Mouse (Mus musculus) retina, postnatal 7 days (tissue): ENCODE results near the gene Prrt1.

Experiments
- DNase-seq: peaks from one replicate; pipeline ENCODE4 v3.0.0-alpha.2; 2012; ENCODE audit warnings: low read depth, low spot score

Gene Prrt1

DNA sequence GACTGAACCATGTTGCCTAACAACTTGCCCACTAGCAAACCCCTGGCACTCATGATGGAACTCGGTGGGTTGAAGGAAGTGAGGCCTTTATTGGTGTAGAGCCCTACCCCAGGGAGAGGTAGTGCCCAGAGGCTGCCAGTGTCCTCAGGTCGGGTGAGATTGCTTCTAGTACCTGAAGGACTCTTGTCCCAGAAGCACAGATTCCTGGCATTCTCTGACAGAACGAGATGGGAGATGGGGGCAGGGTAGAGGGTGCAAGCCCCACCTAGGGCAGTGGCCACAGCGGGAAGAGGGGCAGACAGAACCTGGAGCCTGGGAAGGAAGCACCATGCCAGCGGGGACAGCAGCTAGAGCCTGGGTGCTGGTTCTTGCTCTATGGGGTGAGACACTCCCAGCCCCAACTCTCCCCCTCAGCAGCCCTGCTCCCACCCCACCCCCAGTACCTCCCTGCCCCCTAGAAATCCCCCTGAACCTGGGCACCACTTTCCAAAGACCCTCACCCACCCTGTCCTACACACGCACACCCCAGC lies 31.7 kb upstream of the Prrt1 start, which contains the start of gene Ager:
Gene Ager (plus strand): TSS at position 297 of the 530 bp plus-strand sequence.
- DNase-seq: no peak

DNA sequence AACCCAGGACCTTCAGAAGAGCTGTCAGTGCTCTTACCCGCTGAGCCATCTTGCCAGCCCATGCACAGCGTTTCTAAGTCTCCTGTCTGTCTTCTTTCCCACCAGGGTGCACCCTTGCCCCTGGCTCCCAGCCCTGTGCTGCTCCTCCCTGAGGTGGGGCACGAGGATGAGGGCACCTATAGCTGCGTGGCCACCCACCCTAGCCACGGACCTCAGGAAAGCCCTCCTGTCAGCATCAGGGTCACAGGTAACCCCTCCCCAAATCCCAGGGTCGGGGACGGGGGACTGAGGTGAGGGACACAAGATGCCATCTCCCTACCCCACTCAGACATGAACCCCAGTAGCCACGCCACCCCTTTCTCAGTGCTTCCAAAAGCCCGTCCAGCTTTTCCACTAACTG lies 29.4 kb upstream of the Prrt1 start:
- DNase-seq: no peak

- DNase-seq: no peak
These were observed 27.5 kb upstream of the Prrt1 start for GRCm38 (mm10) chr17:34601796-34602195.

DNA sequence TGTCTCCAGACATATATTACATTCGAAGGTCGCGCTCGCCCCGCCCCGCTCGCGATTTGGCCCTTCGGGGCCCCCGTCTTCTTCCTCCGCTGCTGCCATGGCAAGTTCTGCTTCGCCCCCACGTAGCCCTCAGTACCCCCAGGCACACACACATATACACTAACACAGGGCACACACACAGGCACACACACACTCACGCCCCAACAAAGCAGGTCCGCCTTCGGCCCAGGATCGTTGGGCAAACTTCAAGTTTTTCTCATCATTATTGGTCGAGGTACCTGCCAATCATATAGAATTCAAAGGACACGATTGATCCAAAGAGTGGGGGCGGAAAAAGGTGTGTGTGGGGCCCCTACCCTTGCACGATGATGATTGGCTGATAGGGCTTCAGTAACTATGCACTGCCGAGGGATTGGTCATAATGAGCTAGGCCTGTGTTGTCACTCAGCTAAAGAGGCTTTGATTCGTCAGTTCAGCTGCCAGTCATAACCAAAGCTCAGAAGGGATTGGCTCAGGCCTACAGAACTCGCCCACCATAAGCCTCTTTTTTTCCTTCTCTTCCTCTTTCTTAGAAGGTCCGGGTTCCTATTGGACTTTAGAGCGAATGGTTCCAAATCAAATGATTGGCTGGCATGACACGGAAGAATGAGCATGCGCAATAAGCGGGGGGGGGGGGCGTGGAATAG lies 25.8 kb upstream of the Prrt1 start, which contains the start of gene Rnf5:
Gene Rnf5 (minus strand): TSS at position 316 of the 686 bp plus-strand sequence.
- DNase-seq: peak; percentile 100

DNA sequence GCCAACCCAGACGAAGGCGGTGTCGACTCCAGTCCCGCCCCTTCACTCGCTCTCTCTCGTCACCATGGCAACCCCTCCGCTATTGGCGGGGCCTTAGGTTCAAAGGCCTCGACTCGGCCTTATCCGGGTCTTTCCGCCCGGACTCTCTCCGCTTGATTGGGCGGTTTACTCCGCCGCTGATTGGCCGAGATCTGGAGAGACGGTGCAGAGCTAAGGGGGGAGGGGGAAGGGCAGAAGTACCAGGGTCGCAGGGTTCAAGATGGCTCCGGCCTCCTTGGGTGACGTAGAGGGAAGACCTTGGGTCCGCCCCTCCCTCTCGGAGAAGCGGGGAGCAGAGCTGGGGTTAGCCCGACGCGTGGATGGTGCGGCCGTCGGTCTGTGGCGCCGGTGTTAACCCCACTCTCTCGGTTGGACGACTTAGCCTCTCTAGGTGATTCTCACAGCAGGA lies 25.2 kb upstream of the Prrt1 start, which contains the start of gene Agpat1:
Gene Agpat1 (plus strand): TSS at position 202 of the 448 bp plus-strand sequence.
- DNase-seq: peak; percentile 100

DNA sequence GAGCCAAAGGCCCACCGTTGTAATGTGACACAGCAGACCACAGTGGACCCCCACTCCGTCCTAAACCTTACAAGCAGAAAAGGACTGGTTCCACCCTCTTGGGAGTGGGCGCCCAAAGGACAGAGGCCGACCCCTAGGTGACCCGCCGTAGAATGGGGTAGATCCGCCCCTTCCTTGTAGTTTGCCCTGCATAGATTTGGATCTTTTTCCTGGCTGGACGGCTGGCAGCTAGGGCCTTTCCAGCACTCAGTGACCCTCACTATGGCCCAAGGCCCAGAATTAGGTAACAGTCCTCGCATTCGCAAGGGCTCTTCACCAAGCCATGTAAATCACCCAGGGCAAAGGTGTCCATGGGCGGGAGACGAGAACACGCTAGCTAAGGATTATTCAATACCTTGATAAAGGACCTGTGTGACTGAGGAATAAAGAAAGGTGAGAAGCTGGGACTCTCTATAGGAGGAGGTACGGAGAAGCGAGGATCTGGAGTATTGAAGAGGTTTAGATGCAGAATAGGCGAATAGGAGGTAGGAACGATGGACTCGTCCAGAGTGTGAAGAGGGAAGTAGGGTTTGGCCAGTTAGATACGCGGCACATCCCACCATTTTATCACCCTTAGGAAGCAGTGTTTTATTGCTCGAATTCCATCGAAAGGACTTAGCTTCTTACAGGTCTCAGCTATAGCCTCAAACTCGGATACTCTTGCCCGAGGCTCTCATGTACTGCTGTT lies 24.7 kb upstream of the Prrt1 start:
- no peak for DNase-seq

GRCm38 (mm10) chr17:34605609-34606008 lies 23.7 kb upstream of the Prrt1 start:
- peak; percentile 88 for DNase-seq

GRCm38 (mm10) chr17:34606186-34607039 lies 22.9 kb upstream of the Prrt1 start:
- no peak for DNase-seq

DNA sequence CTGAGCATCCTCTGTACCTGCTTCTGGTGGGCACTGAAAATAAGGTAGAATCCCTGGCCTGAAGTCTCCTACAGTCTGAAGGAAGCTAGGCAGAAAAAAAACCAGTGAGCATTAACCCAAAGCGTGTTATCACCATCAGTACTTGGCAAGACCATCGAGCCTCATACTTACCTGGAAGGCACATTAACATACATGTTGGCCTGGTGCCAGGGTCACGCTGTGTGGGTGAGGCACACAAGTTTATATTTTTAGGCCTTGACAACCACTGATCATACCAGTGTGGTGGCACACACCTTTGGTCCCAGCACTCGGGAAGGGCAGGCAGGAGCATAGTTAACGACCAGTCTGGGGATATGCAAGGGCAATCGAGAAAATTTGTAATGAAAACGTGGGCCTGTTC lies 21.3 kb upstream of the Prrt1 start:
- no peak for DNase-seq

DNA sequence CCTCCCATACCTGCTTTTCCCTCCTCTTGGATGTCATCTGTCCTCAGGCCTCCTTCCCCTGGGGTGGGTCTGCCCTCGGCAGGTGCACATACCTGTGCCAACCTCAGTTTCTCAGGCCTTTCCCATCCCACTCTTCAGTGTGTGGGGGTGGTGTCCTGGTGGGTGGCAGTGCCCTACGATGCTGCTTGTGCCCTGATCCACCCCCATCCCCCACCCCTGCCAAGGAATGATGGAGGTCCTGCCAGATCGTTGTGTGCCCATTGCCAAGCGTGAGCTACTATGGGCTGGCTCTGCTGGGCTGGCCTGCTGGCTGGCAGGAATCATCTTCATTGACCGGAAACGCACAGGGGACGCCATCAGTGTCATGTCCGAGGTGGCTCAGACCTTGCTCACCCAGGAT lies 18.3 kb upstream of the Prrt1 start:
- no peak for DNase-seq

DNA sequence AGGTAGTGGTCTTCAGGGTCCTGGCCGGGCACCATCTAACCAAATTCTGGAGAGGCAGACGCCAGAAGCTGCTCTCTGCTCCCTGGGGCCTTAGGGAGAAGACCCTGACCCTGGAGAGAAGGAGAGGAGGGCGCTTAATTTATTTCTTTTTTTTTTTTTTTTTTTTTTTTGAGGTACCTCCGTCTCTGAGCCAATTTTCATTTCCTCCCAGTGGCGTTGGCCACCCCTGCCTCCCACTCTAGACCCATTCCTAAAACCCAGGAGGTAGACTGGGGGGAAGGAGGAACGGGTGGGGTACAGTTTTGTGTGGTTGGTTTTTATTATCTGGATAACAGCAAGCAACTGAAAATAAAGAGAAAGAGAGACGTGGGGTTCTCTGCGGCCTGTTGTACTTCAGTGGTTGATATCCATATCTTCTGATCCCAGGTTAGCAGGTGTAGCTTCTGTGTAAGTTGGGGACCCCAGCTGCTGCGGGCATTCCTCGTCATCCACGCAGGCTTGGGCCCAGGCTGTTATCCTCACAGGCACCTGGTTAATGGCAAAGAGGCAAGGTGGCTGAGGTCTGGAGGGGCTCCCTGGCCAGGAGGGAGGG lies 16.2 kb upstream of the Prrt1 start:
- no peak for DNase-seq

DNA sequence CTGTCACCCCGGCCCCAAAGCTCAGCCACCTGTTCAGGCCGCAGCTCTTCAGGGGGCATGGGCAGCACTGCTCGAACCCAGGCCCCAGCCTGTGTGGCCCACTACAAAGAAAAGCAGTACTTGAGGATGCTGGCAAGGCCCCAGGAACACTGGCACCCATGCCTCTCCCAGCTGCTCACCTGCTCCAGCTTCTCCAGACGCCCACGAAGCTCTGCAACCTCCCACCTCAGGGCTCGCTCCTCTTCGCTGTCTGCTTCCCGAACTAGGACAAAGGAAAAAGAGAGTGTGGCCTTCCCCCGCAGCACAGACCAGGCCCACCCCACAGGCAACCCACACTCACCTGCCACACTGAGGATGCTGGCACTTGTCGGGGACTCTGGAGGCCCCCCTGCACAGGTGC lies 15.5 kb upstream of the Prrt1 start:
- no peak for DNase-seq

DNA sequence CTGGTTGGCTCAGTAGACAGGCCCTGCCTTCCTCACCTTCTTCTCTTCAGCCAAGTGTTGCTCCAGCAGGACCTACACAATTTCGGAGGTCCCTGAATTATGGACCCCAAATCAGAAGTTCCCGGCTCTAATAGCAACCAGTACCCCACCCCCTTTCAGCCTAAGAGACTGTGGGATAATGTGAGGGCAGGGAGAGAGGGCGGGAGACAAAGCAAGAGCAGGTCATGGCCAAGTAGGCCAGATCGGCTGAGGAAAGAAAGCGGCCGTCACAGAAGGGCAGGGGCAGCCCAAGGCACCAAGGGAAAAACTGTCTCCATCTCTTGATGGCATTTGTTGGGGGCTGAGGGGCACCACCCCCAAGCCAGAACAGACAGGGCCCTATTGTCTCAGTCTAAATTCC lies 13.5 kb upstream of the Prrt1 start, which contains the start of gene Egfl8:
Gene Egfl8 (minus strand): TSS at position 101 of the 400 bp plus-strand sequence.
- no peak for DNase-seq

GRCm38 (mm10) chr17:34618999-34619398 lies 10.3 kb upstream of the Prrt1 start:
- DNase-seq: peak; percentile 56

- no peak for DNase-seq
These were observed 8.3 kb upstream of the Prrt1 start for GRCm38 (mm10) chr17:34621006-34621405.

DNA sequence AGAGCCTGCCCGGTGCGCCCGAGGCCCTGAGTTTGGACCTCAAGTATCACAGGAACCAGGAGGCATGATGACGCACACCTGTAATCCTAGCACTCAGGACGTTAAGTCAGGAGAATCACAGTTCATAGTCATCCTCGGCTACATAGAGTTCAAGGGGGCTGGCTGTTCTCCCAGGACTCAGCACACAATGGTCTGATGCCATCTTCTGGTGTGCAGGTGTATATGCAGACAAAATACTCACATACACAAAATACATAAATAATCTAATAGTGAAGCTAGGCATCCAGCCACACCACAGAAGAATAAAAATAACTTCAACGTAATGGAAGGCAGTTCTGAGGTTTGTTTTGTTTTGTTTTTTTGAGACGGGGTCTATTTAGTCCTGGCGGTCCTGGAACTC lies 6.2 kb upstream of the Prrt1 start:
- DNase-seq: no peak

DNA sequence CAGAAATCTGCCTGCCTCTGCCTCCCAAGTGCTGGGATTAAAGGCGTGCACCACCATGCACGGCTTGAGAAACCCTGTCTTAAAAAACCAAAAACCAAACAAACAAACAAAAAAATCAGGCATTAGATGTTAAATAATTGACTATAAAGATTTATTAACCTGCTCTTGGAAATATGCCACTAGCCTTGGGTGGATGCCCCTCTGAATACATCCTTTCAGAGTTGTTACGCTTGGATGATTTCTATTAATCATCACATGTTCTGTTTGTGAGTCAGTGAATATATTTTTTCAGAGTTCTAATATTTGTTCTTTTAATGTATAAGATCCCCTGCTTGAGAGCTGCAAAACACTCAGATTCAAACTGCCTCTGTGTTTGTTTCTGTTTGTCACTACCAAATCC lies 4.4 kb upstream of the Prrt1 start:
- DNase-seq: no peak

DNA sequence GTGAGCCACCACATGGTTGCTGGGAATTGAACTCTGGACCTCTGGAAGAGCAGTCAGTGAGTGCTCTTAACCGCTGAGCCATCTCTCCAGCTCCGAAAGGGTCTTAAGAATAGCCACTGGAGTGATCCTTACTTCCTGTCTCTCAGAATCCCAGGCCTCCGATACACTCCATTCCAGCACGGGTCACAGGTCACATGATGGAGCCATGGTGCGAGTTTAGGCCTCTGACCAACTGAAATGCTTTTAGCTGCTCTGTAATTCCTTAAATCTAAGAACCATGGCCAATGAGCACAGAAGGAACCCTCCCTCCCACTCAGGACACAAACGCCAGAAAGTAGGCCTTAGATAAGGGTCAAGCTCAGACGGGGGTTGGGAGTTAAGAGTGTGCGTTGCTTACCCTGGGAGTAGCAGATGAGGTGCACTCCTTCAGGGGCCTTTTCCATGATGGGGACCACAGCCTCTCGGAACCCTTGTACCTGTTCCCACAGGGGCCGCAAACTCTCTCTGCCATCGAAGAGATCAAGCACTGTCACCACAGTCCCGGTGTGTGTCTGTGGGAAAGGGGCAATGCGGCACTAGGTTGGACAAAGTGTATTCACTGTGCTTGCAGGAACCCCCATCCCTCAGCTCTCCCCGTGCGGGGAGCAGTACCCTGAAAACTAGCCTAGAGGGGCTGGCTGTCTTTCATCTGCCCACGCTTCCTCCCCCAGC lies 3.1 kb upstream of the Prrt1 start:
- no peak for DNase-seq

DNA sequence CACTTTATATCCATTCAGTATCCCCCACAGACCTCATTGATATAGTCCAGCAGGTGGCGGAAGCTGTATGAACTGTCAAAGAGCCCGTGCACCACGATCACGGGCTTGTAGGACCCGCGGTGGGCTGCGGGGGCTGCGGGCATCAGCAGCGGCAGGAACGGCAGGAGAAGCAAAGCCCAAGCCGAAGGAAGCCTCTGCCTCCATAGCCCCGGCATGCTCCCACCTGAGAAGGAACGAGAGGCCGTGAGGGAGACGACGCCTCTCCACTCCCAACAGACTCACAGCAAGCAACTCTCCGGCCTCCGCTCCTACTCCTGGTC lies 2.6 kb upstream of the Prrt1 start:
- DNase-seq: peak; percentile 50

- DNase-seq: peak; percentile 78
These were observed 2.0 kb upstream of the Prrt1 start for GRCm38 (mm10) chr17:34627093-34627942.
